Mouse (Mus musculus) frontal cortex, postnatal 10 days (tissue): Measurements from ENCODE around the gene Nr4a2.

ENCODE experiments used
- DNase-seq, 2 experiments: peaks; one replicate each; pipeline ENCODE4 v3.0.0; 2022; ENCODE audit warnings: low spot score in 2 of 2, mixed read lengths in 1 of 2

The Nr4a2 gene

GRCm38 (mm10) chr2:57123991-57124840 lies at the start of gene Nr4a2:
TSS of gene Nr4a2 (minus strand) at chr2:57124003.
- peak; percentile 26 to 57 for DNase-seq

GRCm38 (mm10) chr2:57165416-57165815 lies 41.6 kb upstream of the Nr4a2 start:
- no peak for DNase-seq

GRCm38 (mm10) chr2:57156814-57157213 lies 33.0 kb upstream of the Nr4a2 start:
- no peak for DNase-seq

DNA sequence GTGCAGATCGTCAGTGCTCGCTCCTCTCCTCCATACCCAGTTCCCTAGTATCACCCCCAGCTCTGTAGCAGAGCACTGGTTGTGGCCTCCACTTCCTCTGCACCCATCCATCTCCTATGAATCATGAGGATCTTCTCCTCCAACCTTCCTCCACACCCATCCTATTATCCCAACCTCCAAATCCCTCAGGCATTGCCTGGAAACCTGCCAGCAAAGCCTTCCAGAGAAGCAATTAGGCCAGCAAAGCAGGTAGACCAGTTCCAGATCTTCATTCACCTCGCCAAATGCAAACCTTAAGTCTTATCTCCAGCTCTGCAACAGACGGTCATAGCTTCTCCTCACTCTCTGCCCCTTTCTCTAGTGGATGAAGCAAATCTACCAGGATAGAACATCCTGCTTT lies 26.0 kb upstream of the Nr4a2 start:
- no peak for DNase-seq

DNA sequence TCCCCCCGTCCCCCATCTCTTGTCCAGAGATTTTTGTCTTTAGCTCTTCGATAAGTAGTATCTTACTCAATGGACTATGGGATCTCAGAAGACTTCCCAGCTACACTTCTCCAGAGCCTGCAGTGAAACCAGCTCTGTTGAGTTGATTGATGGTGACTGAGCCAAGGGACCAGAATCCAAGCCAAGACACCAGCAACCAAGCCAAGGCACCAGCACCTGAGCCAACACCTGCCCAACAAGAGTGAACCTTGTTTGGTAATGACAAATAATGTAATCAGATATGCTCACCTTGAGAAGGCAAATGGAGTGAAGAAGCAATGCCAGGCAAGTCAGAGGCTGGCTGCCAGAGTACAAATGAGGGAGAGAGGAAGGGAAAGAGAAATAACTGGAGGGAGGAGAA lies 24.4 kb upstream of the Nr4a2 start:
- DNase-seq = no peak

GRCm38 (mm10) chr2:57145646-57146421 lies 22.0 kb upstream of the Nr4a2 start:
- DNase-seq = no peak

DNA sequence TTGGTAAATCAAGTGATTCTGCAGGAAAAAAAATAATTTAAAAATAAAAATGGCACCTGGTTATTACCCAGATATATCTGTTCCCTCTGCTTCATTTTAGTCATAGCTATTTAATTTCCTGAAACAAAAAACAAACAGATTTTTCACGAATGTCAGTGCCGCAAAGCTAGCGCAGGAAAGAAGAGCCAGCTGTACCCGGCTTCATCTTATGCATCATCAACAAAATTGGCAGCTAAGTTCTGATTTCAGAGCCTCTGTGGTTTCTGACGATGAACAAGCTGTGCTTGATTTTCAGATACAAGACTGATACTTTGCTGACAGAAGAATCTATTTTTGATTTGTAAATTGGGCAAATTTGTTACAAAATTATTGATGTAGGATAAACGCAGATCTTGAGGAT lies 14.8 kb upstream of the Nr4a2 start:
- no peak for DNase-seq

GRCm38 (mm10) chr2:57127461-57127860 lies 3.7 kb upstream of the Nr4a2 start:
- no peak for DNase-seq

GRCm38 (mm10) chr2:57125891-57126290 lies 2.1 kb upstream of the Nr4a2 start:
- no peak for DNase-seq

GRCm38 (mm10) chr2:57122986-57123980 lies 520 bp downstream of the Nr4a2 start:
- DNase-seq = no peak

GRCm38 (mm10) chr2:57121110-57121509 lies 2.7 kb downstream of the Nr4a2 start:
- DNase-seq = no peak

DNA sequence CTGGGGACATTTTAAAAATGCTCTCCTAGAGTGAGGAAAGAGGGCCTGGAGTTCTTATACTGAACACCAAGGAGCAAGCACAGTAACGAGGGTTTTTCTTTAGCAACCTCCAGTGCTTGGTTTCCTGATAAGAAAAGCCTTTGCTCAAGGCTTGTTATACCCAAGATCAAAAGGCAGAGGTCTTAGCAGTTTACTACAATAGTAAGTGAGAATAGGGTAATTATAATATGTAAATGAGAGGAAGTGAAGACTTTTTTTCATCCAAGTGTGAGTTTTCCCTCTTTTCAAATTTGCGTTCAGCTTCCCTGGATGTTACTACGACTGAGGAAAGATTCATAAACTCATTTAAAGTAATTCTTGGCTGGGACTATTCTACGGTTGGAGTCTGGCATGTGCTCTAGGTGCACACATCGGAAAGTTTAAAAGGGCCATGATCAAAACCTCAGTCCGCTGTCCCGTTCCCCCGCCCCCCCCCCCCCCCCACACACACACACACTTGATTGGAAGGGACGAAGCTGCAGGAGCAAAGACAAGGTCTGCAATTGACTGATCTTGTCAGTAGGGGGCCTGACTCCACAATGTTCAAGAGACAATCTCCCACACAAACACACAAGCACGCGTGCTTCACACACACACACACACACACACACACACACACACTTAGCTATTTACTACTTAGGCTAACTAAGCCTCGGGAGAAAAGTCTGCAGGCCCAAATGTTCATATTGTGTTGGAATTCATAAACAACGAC lies 6.4 kb downstream of the Nr4a2 start:
- DNase-seq = peak; percentile 32 to 46

DNA sequence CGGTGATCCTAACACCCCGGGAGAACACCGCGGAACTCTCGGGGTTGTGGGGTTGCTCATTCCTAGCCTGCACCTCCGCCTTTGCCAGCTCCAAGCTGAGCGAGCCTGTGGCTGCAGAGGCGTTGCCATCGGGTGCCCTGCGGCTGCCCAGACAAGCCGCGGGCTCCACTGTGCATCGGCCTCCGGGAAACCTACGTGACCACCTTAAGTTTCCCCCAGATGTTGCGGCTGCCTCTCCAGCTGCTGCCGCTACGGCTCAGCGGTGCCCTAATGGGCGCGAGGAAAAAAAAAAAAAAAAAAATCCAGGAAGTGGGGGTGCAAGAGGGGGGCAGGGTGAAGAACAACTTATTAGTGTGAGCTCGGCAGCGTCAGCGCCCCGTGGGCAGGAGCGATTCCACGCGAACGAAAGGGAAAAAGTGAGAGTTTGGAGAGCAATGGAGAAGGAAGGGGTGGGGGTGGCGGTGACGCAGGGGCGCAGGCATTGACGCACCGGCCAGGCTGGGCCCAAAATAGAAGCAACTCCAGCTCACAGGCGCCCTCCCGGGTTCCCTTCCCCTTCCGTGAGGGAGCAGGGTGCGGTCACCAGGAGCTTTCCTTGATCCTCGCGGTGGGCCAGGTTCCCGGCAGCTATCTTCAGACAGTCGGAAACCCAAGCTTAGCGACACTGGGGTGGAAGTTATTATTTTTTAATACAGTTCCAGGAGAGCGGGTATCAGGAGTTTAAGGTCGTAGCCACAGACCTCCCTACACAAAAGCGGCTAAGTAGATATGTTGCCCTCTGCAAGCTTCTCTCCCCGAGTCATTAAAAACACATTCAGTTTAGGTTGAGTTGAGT lies 7.2 kb downstream of the Nr4a2 start:
- DNase-seq = peak; percentile 21 to 58

GRCm38 (mm10) chr2:57115864-57116365 lies 7.9 kb downstream of the Nr4a2 start:
- peak; percentile 20 to 37 for DNase-seq

GRCm38 (mm10) chr2:57115181-57115863 lies 8.5 kb downstream of the Nr4a2 start:
- no peak for DNase-seq

DNA sequence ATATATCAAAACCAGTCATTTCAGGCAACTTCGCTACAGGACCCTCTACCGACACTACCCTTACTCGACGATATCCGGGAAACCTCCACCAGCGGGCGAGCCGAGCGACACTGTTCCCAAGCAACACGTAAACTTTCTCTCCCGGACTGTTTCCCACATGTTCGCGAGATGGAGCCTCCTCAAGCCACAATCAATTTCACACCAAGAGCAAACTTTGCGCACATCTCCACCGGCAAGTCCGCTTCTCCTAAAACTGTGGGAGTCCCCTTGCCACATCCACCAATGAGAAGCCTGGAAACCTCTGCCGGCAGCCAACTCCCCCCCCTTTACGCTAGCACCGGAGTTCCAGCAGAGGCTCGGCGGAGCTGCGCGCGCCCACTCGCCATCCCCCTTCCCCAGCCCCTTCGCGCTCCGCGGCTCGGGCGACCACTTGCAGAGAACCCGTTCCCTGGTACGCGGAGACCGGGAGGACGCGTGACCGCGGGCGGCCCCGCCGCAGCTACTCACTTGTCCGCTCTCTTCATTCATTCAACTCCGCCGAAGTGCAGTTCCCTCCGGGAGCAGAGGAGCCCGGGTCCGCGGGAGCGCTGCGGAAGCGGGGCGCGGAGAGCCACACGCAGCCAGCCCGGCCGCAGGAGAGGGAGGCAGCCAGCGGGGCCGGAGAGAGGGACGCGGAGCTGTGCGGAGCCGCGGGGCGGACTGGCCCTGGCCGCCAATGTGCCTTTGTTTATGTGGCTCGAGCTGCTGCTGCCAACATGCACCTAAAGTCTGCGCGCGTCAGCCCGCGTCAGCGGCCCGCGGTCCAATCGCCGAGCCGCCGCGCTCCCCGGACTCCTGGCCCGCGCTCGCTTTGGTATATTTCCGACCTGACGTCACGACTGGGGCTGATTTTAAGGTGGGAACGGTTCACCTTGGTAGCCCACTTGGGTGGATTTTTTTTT lies 9.3 kb downstream of the Nr4a2 start:
- DNase-seq = peak; percentile 43 to 67

- DNase-seq = no peak
Measured at GRCm38 (mm10) chr2:57113431-57113830, 10.4 kb downstream of the Nr4a2 start.

DNA sequence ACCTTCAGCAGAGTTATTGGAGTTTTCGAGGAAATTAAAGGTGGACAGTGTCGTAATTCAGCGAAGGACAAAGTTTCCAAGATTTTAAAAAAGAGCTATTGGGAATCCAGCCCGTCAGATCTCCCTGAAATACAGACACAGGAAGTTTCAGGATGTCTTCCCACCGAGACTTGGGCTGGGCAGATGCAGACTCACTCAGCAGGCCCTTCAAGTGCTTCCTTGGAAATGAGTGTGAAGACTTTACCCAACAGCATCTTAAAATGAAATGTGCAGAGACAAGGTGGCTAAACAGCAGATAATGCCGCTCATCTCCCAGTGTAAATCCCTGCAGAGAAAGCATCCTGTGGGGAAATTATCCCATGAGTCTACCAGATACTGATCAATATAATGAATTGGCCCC lies 10.9 kb downstream of the Nr4a2 start:
- no peak for DNase-seq
